Mouse (Mus musculus) ES-Bruce4 (cell line): ENCODE data around the gene Il27ra.

ENCODE experiments used
- CTCF ChIP-seq: IDR thresholded peaks from one replicate; pipeline ENCODE4 v1.8.1; 2011; ENCODE audit warnings: low read depth, low read length
- EP300 ChIP-seq: IDR thresholded peaks from 2 replicates; pipeline ENCODE4 v1.6.1; 2011; ENCODE audit warnings: low read depth, low read length; ENCODE audit not compliant: insufficient read depth
- POLR2A ChIP-seq: IDR thresholded peaks from one replicate; pipeline ENCODE4 v1.8.1; 2011; ENCODE audit warnings: low read length; ENCODE audit not compliant: insufficient read depth

- TF ChIP-seq CTCF (no peak), EP300 (no peak), POLR2A (no peak)
Observed at GRCm38 (mm10) chr8:84044900-84045299, 2.5 kb upstream of the Il27ra start, which contains the start of gene Rln3.
